Mouse (Mus musculus) intestine, embryonic 15.5 days (tissue): ENCODE measurements around the gene Psma6. TPM values are rescaled to one million over a fixed set of nuclear protein-coding genes. Genes with fewer than 3 reads are reported as not detected.

Experiments used
- ATAC-seq: fragments of 200-750 bp; cut with Nextera tagmentation; 2 replicates; pipeline ENCODE4 v1.8.0; 2017; ENCODE audit warnings: moderate TSS enrichment, moderate library complexity
- H3K27ac ChIP-seq: fragments of 300-500 bp; sonication (generic); 2 replicates; pipeline ENCODE4 v1.5.1; 2015; ENCODE audit warnings: mild to moderate bottlenecking, inconsistent platforms
- H3K27me3 ChIP-seq: fragments of 300-500 bp; sonication (generic); replicated peaks from 2 replicates; pipeline ENCODE4 v1.6.1; 2015; ENCODE audit warnings: inconsistent platforms
- H3K36me3 ChIP-seq: fragments of 300-500 bp; sonication (generic); 2 replicates; pipeline ENCODE4 v1.6.1; 2015; ENCODE audit warnings: inconsistent platforms
- H3K4me1 ChIP-seq: fragments of 300-500 bp; sonication (generic); replicated peaks from 2 replicates; pipeline ENCODE4 v1.6.1; 2015; ENCODE audit warnings: inconsistent platforms
- H3K4me2 ChIP-seq: fragments of 300-500 bp; sonication (generic); replicated peaks from 2 replicates; pipeline ENCODE4 v1.6.1; 2015; ENCODE audit warnings: mild to moderate bottlenecking, inconsistent platforms
- H3K4me3 ChIP-seq: fragments of 300-500 bp; sonication (generic); replicated peaks from 2 replicates; pipeline ENCODE4 v1.5.1; 2015; ENCODE audit warnings: inconsistent platforms
- H3K9ac ChIP-seq: fragments of 300-500 bp; sonication (generic); 2 replicates; pipeline ENCODE4 v1.6.1; 2015; ENCODE audit warnings: inconsistent platforms
- H3K9me3 ChIP-seq: fragments of 300-500 bp; sonication (generic); 2 replicates; pipeline ENCODE4 v1.6.1; 2016; ENCODE audit warnings: inconsistent platforms
- WGBS: fragments of 180-500 bp; shearing (Covaris S2); methylation state at CpG from one replicate; pipeline ENCODE4 v1.1.7; 2015; 5-methylcytosine and 5-hydroxymethylcytosine counted together
- polyA plus RNA-seq: library from polyadenylated mRNA; unstranded; fragments of >200 nt; fragmentation: Nextera tagmentation; extraction: Ambion mirVana; gene quantifications from 2 replicates; pipeline ENCODE4 v1.2.1, GENCODE M21; 2015

Psma6 gene
- polyA plus RNA-seq, 1 experiment from 2014 or later, result 421 TPM

DNA sequence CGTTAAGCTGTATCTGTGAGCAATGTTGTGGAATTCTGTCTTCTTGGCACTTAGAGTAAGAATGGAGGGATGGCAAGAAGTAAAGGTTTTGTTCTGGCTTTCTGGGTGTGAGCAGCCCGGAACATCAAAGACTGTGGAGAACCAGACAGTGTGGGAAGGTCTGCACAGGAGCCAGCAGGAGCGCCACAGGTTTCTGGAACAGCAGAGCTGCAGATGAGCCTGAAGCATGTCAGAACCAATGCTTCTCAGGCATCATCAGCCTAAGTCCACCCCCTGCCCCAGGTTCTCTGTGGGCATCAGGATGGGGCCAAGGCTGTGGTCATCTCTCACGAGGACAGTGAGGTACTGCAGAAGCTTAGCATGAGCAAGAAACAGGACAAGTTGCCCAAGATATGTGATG lies 12.5 kb downstream of the Psma6 start:
- Histone ChIP-seq H3K36me3 (no peaks in the 10 kb centered on the region), H3K27ac (no peak overlapping the region), H3K4me1 (0 out of 2 replicates have a peak, but pooled peaks cover 2% of the 10 kb centered on the region), H3K4me2 (no peak overlapping the region), H3K4me3 (no peak overlapping the region), H3K27me3 (no peaks in the 10 kb centered on the region), H3K9me3 (no peaks in the 10 kb centered on the region), H3K9ac (no peak overlapping the region)
- WGBS, result 97% methylated on average over 4 of the region's 4 CpGs
- ATAC-seq, result no peak

DNA sequence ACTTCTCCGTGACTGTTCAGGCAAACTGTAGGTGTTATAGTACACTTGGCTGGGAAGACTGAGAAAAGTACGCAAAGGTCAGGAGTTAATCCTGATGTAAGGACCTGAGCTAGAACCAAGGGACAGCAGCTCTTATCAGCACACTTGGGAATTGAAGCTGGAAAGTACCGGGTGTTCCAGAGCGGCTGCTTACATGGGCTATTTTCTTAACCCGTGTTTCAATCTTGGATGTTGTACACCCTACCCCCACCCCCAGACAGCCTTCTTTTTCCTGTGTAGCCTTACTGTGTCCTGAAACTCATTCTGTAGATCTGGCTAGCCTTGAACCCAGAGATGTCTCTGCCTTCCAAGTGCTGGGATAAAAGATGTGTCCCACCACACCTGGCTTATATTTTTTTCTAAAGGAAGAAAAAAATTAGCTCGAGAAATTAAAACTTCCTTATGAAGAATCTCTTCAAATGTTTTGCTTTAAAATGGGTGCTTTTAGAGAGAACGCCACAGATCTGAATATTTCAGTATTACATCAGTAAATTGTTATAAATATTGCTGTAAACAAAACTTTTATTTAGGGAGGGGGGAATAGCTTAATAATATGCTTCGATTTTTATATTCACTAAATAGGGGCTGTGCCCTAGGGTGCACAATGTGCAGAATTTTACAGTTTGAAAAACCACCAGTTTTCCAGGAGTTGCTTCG lies 13.7 kb downstream of the Psma6 start:
- Histone ChIP-seq H3K9me3 (no peaks in the 10 kb centered on the region), H3K4me2 (peak overlapping the region; percentile 58), H3K27me3 (no peaks in the 10 kb centered on the region), H3K4me3 (peak overlapping the region; percentile 74), H3K9ac (peak overlapping the region; percentile 86), H3K4me1 (0 out of 2 replicates have a peak, but pooled peaks cover 2% of the 10 kb centered on the region), H3K27ac (peak overlapping the region; percentile 85), H3K36me3 (no peaks in the 10 kb centered on the region)
- 55% methylated on average over 9 of the region's 9 CpGs for WGBS
- ATAC-seq, result no peak

DNA sequence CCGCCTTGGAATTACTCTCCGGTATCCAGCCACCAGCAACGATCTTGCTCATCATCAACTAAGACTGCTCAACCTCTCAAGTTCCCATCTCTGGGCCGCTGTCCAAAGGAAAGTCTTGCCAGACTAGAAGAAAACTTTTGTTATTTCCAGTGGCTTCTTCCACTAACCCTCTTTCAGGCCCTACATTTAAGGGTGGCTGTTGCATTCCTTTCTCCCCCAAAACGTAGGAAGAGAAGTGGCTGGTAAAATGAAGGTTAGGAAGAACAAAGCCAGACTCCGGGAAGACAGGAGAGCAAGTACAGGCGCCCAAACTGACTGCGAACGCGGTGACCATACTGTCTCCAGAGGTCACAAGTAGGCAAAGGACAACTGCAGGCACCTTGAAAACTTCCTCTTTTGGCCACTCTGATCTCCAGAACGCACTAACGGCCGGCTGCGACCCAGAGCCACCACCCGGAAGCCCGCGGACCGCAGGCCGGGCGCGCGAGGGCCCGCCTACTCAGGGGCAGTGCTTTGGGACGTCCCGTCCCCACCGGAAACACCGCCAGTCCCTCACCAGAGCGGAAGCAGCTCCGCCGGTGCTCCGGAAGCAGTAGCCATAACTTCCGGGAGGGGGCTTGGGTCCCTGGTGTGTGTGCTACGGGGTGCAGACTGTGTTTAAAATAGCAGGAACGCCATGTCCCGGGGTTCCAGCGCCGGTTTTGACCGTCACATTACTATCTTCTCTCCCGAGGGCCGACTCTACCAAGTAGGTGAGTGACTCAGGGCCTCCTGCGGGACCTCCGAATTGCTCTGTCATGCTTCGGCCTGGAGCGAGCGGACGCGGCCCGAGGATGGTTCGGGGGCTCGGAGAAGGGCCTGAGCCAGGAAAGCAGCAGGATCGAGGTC lies 14.5 kb downstream of the Psma6 start:
- under 1% methylated on average over 51 of the region's 51 CpGs for WGBS
- Histone ChIP-seq H3K9me3 (no peaks in the 10 kb centered on the region), H3K27me3 (no peaks in the 10 kb centered on the region), H3K4me3 (peak overlapping the region; percentile 74), H3K9ac (peak overlapping the region; percentile 86), H3K27ac (peak overlapping the region; percentile 85), H3K4me1 (0 out of 2 replicates have a peak, but pooled peaks cover 2% of the 10 kb centered on the region), H3K4me2 (peak overlapping the region; percentile 59), H3K36me3 (no peaks in the 10 kb centered on the region)
- ATAC-seq, result peak; percentile 100

- WGBS, result 1% methylated on average over 20 of the region's 20 CpGs
- Histone ChIP-seq H3K9me3 (no peaks in the 10 kb centered on the region), H3K9ac (peak overlapping the region; percentile 86), H3K4me2 (peak overlapping the region; percentile 59), H3K4me3 (peak overlapping the region; percentile 74), H3K27ac (peak overlapping the region; percentile 85), H3K27me3 (no peaks in the 10 kb centered on the region), H3K36me3 (no peaks in the 10 kb centered on the region), H3K4me1 (0 out of 2 replicates have a peak, but pooled peaks cover 2% of the 10 kb centered on the region)
- peak; percentile 37 for ATAC-seq
Measured at GRCm38 (mm10) chr12:55399128-55399677, 15.2 kb downstream of the Psma6 start.

DNA sequence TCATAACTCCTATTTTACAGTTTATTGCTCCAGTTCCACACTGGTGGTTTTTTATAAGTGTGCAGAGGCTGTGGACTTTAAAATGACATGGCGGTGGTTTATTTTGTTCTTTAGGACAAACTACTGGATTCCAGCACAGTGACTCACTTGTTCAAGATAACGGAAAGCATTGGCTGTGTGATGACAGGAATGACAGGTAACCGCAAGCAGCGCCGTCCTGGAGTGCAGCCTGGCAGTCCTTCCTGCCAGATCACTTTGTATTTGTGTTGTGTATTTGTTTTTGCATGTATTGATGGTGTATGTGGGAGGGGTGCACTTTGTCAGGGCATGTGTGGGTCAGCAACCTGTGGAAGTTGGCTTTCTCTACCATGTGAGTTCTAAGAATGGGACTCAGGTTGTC lies 23.9 kb downstream of the Psma6 start:
- Histone ChIP-seq H3K9me3 (no peaks in the 10 kb centered on the region), H3K4me3 (no peak overlapping the region), H3K4me1 (no peaks in the 10 kb centered on the region), H3K27ac (no peak overlapping the region), H3K4me2 (no peak overlapping the region), H3K36me3 (peaks cover 8% of the 10 kb centered on the region), H3K27me3 (no peaks in the 10 kb centered on the region), H3K9ac (no peak overlapping the region)
- WGBS, result 86% methylated on average over 5 of the region's 5 CpGs
- no peak for ATAC-seq

- H3K9me3 ChIP-seq, result no peaks in the 10 kb centered on the region
- H3K27me3 ChIP-seq, result no peaks in the 10 kb centered on the region
- no peak overlapping the region for H3K9ac ChIP-seq
- no peak for ATAC-seq
- 94% methylated on average over 5 of the region's 5 CpGs for WGBS
- no peak overlapping the region for H3K4me2 ChIP-seq
- no peak overlapping the region for H3K4me3 ChIP-seq
- H3K27ac ChIP-seq, result no peak overlapping the region
- H3K36me3 ChIP-seq, result peaks cover 35% of the 10 kb centered on the region
- no peaks in the 10 kb centered on the region for H3K4me1 ChIP-seq
Measured at GRCm38 (mm10) chr12:55415255-55415654, 31.2 kb downstream of the Psma6 start.

- H3K27me3 ChIP-seq, result no peaks in the 10 kb centered on the region
- ATAC-seq, result peak; percentile 67
- H3K4me2 ChIP-seq, result no peak overlapping the region
- H3K36me3 ChIP-seq, result peaks cover 39% of the 10 kb centered on the region
- 68% methylated on average over 1 of the region's 1 CpGs for WGBS
- no peak overlapping the region for H3K9ac ChIP-seq
- no peak overlapping the region for H3K27ac ChIP-seq
- H3K9me3 ChIP-seq, result no peaks in the 10 kb centered on the region
- H3K4me1 ChIP-seq, result no peaks in the 10 kb centered on the region
- no peak overlapping the region for H3K4me3 ChIP-seq
Measured at GRCm38 (mm10) chr12:55415762-55416161, 31.7 kb downstream of the Psma6 start.

DNA sequence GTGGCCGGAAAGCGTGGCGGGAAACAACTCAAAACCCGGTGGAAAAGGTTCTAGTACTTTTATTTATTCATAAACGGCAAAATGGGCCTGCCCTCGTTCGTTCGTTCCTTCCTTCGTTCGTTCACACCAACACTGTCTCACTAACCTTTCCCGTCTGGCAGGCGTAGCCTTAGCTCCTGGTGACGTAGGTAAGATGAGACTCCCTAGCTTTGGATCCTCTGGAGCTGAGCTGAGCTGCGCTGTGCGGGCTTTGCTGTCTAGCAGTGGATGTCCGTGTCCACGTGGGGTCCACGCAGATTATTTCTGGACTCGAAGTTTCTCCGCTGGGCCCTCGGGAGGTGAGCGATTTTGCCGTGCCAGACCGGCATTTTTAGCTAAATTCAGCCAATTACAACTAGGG lies 36.2 kb downstream of the Psma6 start:
- H3K4me3 ChIP-seq, result no peak overlapping the region
- no peak for ATAC-seq
- H3K9me3 ChIP-seq, result no peaks in the 10 kb centered on the region
- no peak overlapping the region for H3K27ac ChIP-seq
- peaks cover 28% of the 10 kb centered on the region for H3K36me3 ChIP-seq
- H3K27me3 ChIP-seq, result no peaks in the 10 kb centered on the region
- H3K4me1 ChIP-seq, result no peaks in the 10 kb centered on the region
- 91% methylated on average over 24 of the region's 24 CpGs for WGBS
- H3K4me2 ChIP-seq, result no peak overlapping the region
- H3K9ac ChIP-seq, result no peak overlapping the region

DNA sequence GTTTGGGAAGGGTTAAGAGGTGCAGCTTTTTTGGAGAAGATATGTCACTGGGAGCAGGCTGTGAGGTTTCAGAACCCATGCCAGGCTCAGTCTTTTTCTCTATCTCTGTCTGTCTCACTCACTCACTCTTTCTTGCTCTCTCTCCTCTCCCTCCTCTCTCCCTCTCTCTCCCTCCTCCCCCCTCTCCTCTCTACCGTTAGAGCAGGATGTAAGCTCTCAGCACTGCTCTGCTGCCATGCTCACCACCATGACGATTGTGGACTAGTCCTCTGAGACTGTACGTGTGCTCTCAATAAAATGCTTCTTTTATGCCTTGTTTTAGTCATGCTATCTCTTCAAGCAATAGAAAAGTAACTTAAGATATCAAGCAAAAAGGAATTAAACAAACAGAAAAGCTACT lies 38.0 kb downstream of the Psma6 start:
- no peak overlapping the region for H3K4me3 ChIP-seq
- H3K27ac ChIP-seq, result no peak overlapping the region
- H3K36me3 ChIP-seq, result peaks cover 24% of the 10 kb centered on the region
- no peaks in the 10 kb centered on the region for H3K9me3 ChIP-seq
- ATAC-seq, result no peak
- no peaks in the 10 kb centered on the region for H3K27me3 ChIP-seq
- H3K9ac ChIP-seq, result no peak overlapping the region
- H3K4me2 ChIP-seq, result no peak overlapping the region
- 26% methylated on average over 3 of the region's 3 CpGs for WGBS
- H3K4me1 ChIP-seq, result no peaks in the 10 kb centered on the region

DNA sequence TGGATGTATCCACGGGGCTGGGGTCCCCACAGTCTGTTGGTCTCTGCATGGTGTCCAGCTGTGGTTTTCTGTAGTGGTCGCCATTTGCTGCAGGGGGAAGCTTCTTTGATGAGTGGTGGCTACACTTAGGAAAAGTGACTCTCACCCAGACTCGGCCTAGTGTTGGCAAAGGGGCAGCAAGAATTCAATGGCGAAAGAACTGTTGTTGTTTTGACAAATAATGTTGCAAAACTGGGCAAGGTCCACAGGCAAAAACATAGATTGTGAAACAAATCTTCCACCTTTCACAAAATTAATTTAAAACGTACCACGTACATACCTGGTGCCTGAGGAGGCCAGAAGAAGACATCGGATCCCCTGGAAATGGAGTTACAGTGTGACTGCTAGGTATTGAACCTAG lies 42.3 kb downstream of the Psma6 start:
- WGBS, result 89% methylated on average over 7 of the region's 7 CpGs
- Histone ChIP-seq H3K27ac (no peak overlapping the region), H3K4me2 (no peak overlapping the region), H3K36me3 (no peaks in the 10 kb centered on the region), H3K4me3 (no peak overlapping the region), H3K4me1 (no peaks in the 10 kb centered on the region), H3K9me3 (no peaks in the 10 kb centered on the region), H3K9ac (no peak overlapping the region), H3K27me3 (no peaks in the 10 kb centered on the region)
- no peak for ATAC-seq

GRCm38 (mm10) chr12:55429201-55429600 lies 45.2 kb downstream of the Psma6 start:
- Histone ChIP-seq H3K27ac (no peak overlapping the region), H3K27me3 (no peaks in the 10 kb centered on the region), H3K4me1 (peaks cover 5% of the 10 kb centered on the region), H3K4me3 (no peak overlapping the region), H3K9ac (no peak overlapping the region), H3K36me3 (no peaks in the 10 kb centered on the region), H3K4me2 (no peak overlapping the region), H3K9me3 (no peaks in the 10 kb centered on the region)
- ATAC-seq, result no peak
- WGBS, result 82% methylated on average over 8 of the region's 8 CpGs

GRCm38 (mm10) chr12:55429956-55430355 lies 45.9 kb downstream of the Psma6 start:
- H3K9ac ChIP-seq, result no peak overlapping the region
- no peak for ATAC-seq
- no peaks in the 10 kb centered on the region for H3K27me3 ChIP-seq
- no peak overlapping the region for H3K4me2 ChIP-seq
- H3K4me1 ChIP-seq, result peaks cover 5% of the 10 kb centered on the region
- no peaks in the 10 kb centered on the region for H3K9me3 ChIP-seq
- H3K27ac ChIP-seq, result no peak overlapping the region
- no peak overlapping the region for H3K4me3 ChIP-seq
- no peaks in the 10 kb centered on the region for H3K36me3 ChIP-seq
- WGBS, result 80% methylated on average over 4 of the region's 4 CpGs
